Mouse (Mus musculus) MEL (cell line): ENCODE data around the gene Pom121.

Experiments used
- CHD2 ChIP-seq: IDR thresholded peaks from 2 replicates; pipeline ENCODE4 v1.6.1; 2011; ENCODE audit warnings: low read length, improper control_type of control experiment
- CTCF ChIP-seq, 3 experiments: IDR thresholded peaks in 2 of 3; conservative IDR thresholded peaks in 1 of 3; 2 replicates each; pipeline ENCODE4 v1.5.1; 2011 to 2012; ENCODE audit warnings: low read length in 3 of 3, low read depth in 2 of 3, mild to moderate bottlenecking in 2 of 3, improper control_type of control experiment in 1 of 3, inconsistent platforms in 1 of 3, mixed read lengths in 1 of 3, moderate library complexity in 1 of 3; ENCODE audit not compliant: control insufficient read depth in 1 of 3, insufficient read depth in 1 of 3, poor library complexity in 1 of 3, severe bottlenecking in 1 of 3
- E2F4 ChIP-seq: IDR thresholded peaks from 2 replicates; pipeline ENCODE4 v1.6.1; 2011; ENCODE audit warnings: low read depth, low read length, improper control_type of control experiment, borderline replicate concordance
- EP300 ChIP-seq, 2 experiments: IDR thresholded peaks; 2 replicates each; pipeline ENCODE4 v1.6.1; 2011; ENCODE audit warnings: improper control_type of control experiment in 2 of 2, low read length in 2 of 2, low read depth in 1 of 2, mild to moderate bottlenecking in 1 of 2
- GABPA ChIP-seq: IDR thresholded peaks from 2 replicates; pipeline ENCODE4 v1.6.1; 2012; ENCODE audit warnings: low read depth, mild to moderate bottlenecking, inconsistent platforms, low read length, improper control_type of control experiment, moderate library complexity
- GATA1 ChIP-seq: IDR thresholded peaks from 2 replicates; pipeline ENCODE4 v1.6.1; 2011; ENCODE audit warnings: low read depth, low read length, improper control_type of control experiment
- MAFK ChIP-seq: IDR thresholded peaks from 2 replicates; pipeline ENCODE4 v1.6.1; 2011; ENCODE audit warnings: low read depth, mild to moderate bottlenecking, low read length, improper control_type of control experiment, borderline replicate concordance
- MAZ ChIP-seq: IDR thresholded peaks from 2 replicates; pipeline ENCODE4 v1.6.1; 2012; ENCODE audit warnings: low read depth, mild to moderate bottlenecking, inconsistent platforms, low read length, improper control_type of control experiment
- MEF2A ChIP-seq: IDR thresholded peaks from 2 replicates; pipeline ENCODE4 v1.6.1; 2014; ENCODE audit warnings: low read depth, mild to moderate bottlenecking, inconsistent platforms, low read length, improper control_type of control experiment; ENCODE audit not compliant: poor library complexity, insufficient replicate concordance, severe bottlenecking; ENCODE audit errors: extremely low read depth
- NELFE ChIP-seq: IDR thresholded peaks from 2 replicates; pipeline ENCODE4 v1.6.1; 2011; ENCODE audit warnings: low read depth, low read length, improper control_type of control experiment
- POLR2AphosphoS2 ChIP-seq: IDR thresholded peaks from 2 replicates; pipeline ENCODE4 v1.6.1; 2011; ENCODE audit warnings: low read length, improper control_type of control experiment
- SIN3A ChIP-seq: IDR thresholded peaks from 2 replicates; pipeline ENCODE4 v1.6.1; 2012; ENCODE audit warnings: low read length, improper control_type of control experiment, inconsistent platforms
- USF2 ChIP-seq, 2 experiments: IDR thresholded peaks; 2 replicates each; pipeline ENCODE4 v1.6.1; 2011 to 2012; ENCODE audit warnings: improper control_type of control experiment in 2 of 2, low read length in 2 of 2, borderline replicate concordance in 1 of 2, inconsistent platforms in 1 of 2, low read depth in 1 of 2, mild to moderate bottlenecking in 1 of 2; ENCODE audit not compliant: insufficient read depth in 1 of 2
- ZC3H11A ChIP-seq: IDR thresholded peaks from 2 replicates; pipeline ENCODE4 v1.6.1; 2012; ENCODE audit warnings: low read depth, mild to moderate bottlenecking, inconsistent platforms, low read length, improper control_type of control experiment

GRCm38 (mm10) chr5:135351606-135352005 is 42.7 kb downstream of the Pom121 start:
- TF ChIP-seq GATA1, result no peak
- no peak for TF ChIP-seq E2F4
- no peak for TF ChIP-seq EP300 (IDR thresholded peaks at IDR 0.05; ENCODE audit: low read depth in 1 of 2, low read length in 2 of 2)
- TF ChIP-seq MAZ, result no peak
- no peak for TF ChIP-seq CHD2
- no peak for TF ChIP-seq NELFE
- TF ChIP-seq CTCF (IDR thresholded peaks at IDR 0.05 in 2 of 3, conservative IDR thresholded peaks at IDR 0.05 in 1 of 3; ENCODE audit: control insufficient read depth in 1 of 3, insufficient read depth in 1 of 3, low read depth in 2 of 3, low read length in 3 of 3, poor library complexity in 1 of 3, severe bottlenecking in 1 of 3), result no peak
- no peak for TF ChIP-seq SIN3A
- TF ChIP-seq GABPA, result no peak
- no peak for TF ChIP-seq USF2 (IDR thresholded peaks at IDR 0.05; ENCODE audit: borderline replicate concordance in 1 of 2, insufficient read depth in 1 of 2, low read depth in 1 of 2, low read length in 2 of 2)
- no peak for TF ChIP-seq POLR2AphosphoS2
- no peak for TF ChIP-seq MAFK
- TF ChIP-seq MEF2A, result no peak
- no peak for TF ChIP-seq ZC3H11A
